Mouse (Mus musculus) brain, embryonic 14.5 days (tissue): ENCODE data around the gene Zfp787.

Experiments used
- CTCF ChIP-seq: fragments of 200-500 bp; IDR thresholded peaks from 2 replicates; pipeline ENCODE4 v1.5.1; 2012; ENCODE audit warnings: inconsistent platforms, mild to moderate bottlenecking, moderate library complexity, borderline replicate concordance; ENCODE audit not compliant: insufficient read depth, insufficient read length; ENCODE audit errors: extremely low read depth
- POLR2A ChIP-seq: fragments of 200-500 bp; IDR thresholded peaks from 2 replicates; pipeline ENCODE4 v1.6.1; 2012; ENCODE audit warnings: mild to moderate bottlenecking, inconsistent platforms, borderline replicate concordance; ENCODE audit not compliant: poor library complexity, insufficient read depth, insufficient read length, severe bottlenecking; ENCODE audit errors: extremely low read depth

GRCm38 (mm10) chr7:6179013-6179412 lies 23.2 kb upstream of the Zfp787 start:
- TF ChIP-seq CTCF (no peak), POLR2A (no peak)
